Mouse (Mus musculus) ovary, adult 18-20 months (tissue): ENCODE data around the gene Gm49337.
A peak's percentile ranks its signal among the peaks of the same experiment; 100 is the strongest.

Experiments used
- DNase-seq: peaks from one replicate; pipeline ENCODE4 v3.0.0; 2022; ENCODE audit warnings: low spot score, mixed read lengths

The Gm49337 gene

GRCm38 (mm10) chr4:116173072-116173471 lies at the start of gene Gm49337, which contains the start of gene 1700042G07Rik:
Gene Gm49337, plus strand, starts transcription at chr4:116173384.
Gene 1700042G07Rik, plus strand, starts transcription at chr4:116173372.
- no peak for DNase-seq

GRCm38 (mm10) chr4:116123602-116124519 lies 49.3 kb upstream of the Gm49337 start, which contains the start of the genes Rad54l and Pomgnt1:
Gene Rad54l, minus strand, starts transcription at chr4:116123690.
Gene Pomgnt1, plus strand, starts transcription at chr4:116123840.
- DNase-seq, result peak; percentile 79

- no peak for DNase-seq
These were observed 47.3 kb upstream of the Gm49337 start for GRCm38 (mm10) chr4:116125803-116126386.

- no peak for DNase-seq
These were observed 45.2 kb upstream of the Gm49337 start for GRCm38 (mm10) chr4:116127956-116128355.

GRCm38 (mm10) chr4:116133126-116133525 lies 40.1 kb upstream of the Gm49337 start:
- DNase-seq, result no peak

GRCm38 (mm10) chr4:116134990-116135389 lies 38.2 kb upstream of the Gm49337 start:
- no peak for DNase-seq

- DNase-seq, result no peak
These were observed 35.7 kb upstream of the Gm49337 start for GRCm38 (mm10) chr4:116137421-116137996.

GRCm38 (mm10) chr4:116140801-116141574 lies 32.2 kb upstream of the Gm49337 start:
- no peak for DNase-seq

- DNase-seq, result no peak
These were observed 31.4 kb upstream of the Gm49337 start for GRCm38 (mm10) chr4:116141736-116142135.

- DNase-seq, result no peak
These were observed 30.9 kb upstream of the Gm49337 start for GRCm38 (mm10) chr4:116142269-116142668.

- DNase-seq, result no peak
These were observed 29.8 kb upstream of the Gm49337 start for GRCm38 (mm10) chr4:116143317-116143811.

GRCm38 (mm10) chr4:116143891-116144717 lies 29.1 kb upstream of the Gm49337 start:
- DNase-seq, result peak; percentile 54

- DNase-seq, result no peak
These were observed 23.4 kb upstream of the Gm49337 start for GRCm38 (mm10) chr4:116149812-116150155.

GRCm38 (mm10) chr4:116150156-116150861 lies 22.9 kb upstream of the Gm49337 start:
- peak; percentile 33 for DNase-seq

- DNase-seq, result no peak
These were observed 22.3 kb upstream of the Gm49337 start for GRCm38 (mm10) chr4:116150862-116151221.

GRCm38 (mm10) chr4:116151238-116151637 lies 21.9 kb upstream of the Gm49337 start, which contains the start of gene Lurap1:
Gene Lurap1, minus strand, starts transcription at chr4:116151338.
- no peak for DNase-seq

- DNase-seq, result no peak
These were observed 20.5 kb upstream of the Gm49337 start for GRCm38 (mm10) chr4:116152702-116153101.

GRCm38 (mm10) chr4:116157882-116158281 lies 15.3 kb upstream of the Gm49337 start:
- no peak for DNase-seq

GRCm38 (mm10) chr4:116159912-116160311 lies 13.3 kb upstream of the Gm49337 start:
- DNase-seq, result no peak

- DNase-seq, result peak; percentile 74
These were observed 12.4 kb upstream of the Gm49337 start for GRCm38 (mm10) chr4:116160769-116161168.
